Mouse (Mus musculus): ENCODE results near the gene Gm340. TPM values are rescaled to one million over a fixed set of nuclear protein-coding genes. Genes with fewer than 3 reads are reported as not detected.
A peak's percentile ranks its signal among the peaks of the same experiment; 100 is the strongest.

Gm340 gene
- polyA plus RNA-seq, 1 experiment from 2014 or later, result 4.2 TPM

DNA sequence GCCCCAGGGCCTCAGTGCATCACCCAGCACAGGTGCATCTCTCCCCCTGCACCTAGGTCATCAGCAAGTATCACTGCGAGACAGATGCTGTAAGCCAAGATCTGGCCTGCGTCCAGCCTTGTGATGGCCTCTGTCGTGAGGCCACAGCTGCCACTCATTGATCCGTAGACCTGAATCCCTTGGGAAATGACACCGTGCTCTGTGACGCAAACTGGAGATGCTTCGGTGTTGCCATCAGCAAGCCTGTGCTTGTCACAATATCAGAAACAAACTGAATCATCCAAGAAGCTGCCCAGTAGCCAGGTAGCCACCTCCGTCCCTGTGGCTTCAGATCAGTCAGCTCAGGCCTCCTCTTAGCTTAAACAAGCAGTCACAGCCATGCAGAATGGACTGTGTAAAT lies 7.5 kb downstream of the Gm340 start:
- H3K4me1 ChIP-seq (ENCODE audit: insufficient read depth), result no peaks in the 10 kb centered on the region
- 82% methylated on average over 8 of the region's 8 CpGs for WGBS
- peaks cover 12% of the 10 kb centered on the region; the same call in 1 of the 2 replicates for H3K36me3 ChIP-seq (ENCODE audit: insufficient read depth)
- no peak for TF ChIP-seq CTCF (IDR thresholded peaks at IDR 0.05; ENCODE audit: low read depth)
- H3K27ac ChIP-seq (ENCODE audit: low read depth), result no peak overlapping the region
- no peak overlapping the region for H3K4me3 ChIP-seq (ENCODE audit: low read depth, low read length)
- ATAC-seq (ENCODE audit: insufficient read depth) (no peak), DNase-seq (no peak)
- H3K27me3 ChIP-seq (ENCODE audit: insufficient read depth, low read length), result no peaks in the 10 kb centered on the region
- H3K9ac ChIP-seq, result no peak overlapping the region
- H3K9me3 ChIP-seq (ENCODE audit: low read depth, low read length), result no peaks in the 10 kb centered on the region
- H3K4me2 ChIP-seq, result no peak overlapping the region

DNA sequence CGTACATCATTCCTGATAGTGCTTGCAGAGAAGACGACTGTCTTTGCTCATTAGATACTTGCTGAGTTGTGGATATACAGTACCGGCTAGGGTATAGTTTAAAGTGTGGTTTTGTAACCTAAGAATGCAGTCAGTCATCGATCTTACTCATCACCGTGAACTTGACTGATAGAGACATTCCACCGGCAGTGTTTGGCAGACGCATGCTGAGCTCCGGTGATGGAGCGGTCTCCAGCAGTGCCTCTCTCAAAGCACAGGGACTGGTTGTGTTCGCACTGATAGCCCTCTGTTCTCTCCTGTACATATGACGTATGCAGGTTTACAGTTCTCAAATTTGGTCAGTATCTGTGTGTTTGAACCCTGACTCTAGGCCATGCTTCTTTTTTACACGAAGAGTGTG lies 9.6 kb downstream of the Gm340 start:
- Histone ChIP-seq H3K27me3 (ENCODE audit: insufficient read depth, low read length) (no peaks in the 10 kb centered on the region), H3K9ac (no peak overlapping the region)
- 61% methylated on average over 12 of the region's 12 CpGs for whole genome bisulfite sequencing

DNA sequence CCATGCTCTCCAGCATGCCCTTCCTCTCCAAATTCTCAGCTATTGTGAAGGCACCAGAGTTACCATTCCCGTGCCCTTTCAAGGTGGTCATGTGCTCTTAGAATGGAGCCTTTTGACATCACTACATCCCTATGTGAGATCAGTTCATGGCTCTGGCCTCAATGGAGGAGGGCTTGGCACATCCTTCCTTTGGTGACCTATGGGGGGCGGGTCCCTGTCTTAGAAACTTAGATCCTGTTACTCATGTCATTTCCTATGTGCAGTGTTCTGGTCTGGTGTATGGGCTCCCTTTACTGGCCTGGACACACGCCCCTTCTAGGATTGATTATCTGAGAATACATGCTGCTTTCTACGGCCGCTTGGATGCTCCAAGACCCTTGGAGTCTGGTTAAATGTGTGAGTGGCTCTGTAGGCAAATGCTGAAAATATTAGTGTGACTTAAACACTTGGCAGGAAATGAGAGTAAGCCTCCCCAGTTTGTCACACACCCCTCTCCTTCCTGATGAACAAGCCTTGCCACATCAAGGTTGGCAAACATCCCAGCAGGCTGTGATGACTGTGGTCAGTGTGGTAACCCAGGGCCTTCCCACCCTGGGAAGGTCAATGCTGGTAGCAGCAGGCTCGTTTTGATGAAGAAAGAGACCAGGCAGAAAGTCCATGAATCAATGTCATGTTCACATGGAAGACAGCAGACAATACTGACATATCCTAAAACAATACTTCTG lies 15.2 kb downstream of the Gm340 start:
- DNase-seq (peak; percentile 55), ATAC-seq (ENCODE audit: insufficient read depth) (no peak)
- Histone ChIP-seq H3K36me3 (ENCODE audit: insufficient read depth) (no peaks in the 10 kb centered on the region), H3K4me3 (ENCODE audit: low read depth, low read length) (no peak overlapping the region), H3K27me3 (ENCODE audit: insufficient read depth, low read length) (no peaks in the 10 kb centered on the region), H3K9me3 (ENCODE audit: low read depth, low read length) (no peaks in the 10 kb centered on the region), H3K27ac (ENCODE audit: low read depth) (no peak overlapping the region), H3K4me1 (ENCODE audit: insufficient read depth) (peaks cover 3% of the 10 kb centered on the region; the same call in 1 of the 2 replicates), H3K4me2 (no peak overlapping the region), H3K9ac (no peak overlapping the region)
- WGBS, result 68% methylated on average over 6 of the region's 6 CpGs
- TF ChIP-seq CTCF (IDR thresholded peaks at IDR 0.05; ENCODE audit: low read depth), result no peak

More for the DNA sequence above, 9.6 kb downstream of the Gm340 start:
- no peak overlapping the region for H3K4me2 ChIP-seq
- DNase-seq, result no peak
- no peaks in the 10 kb centered on the region for H3K36me3 ChIP-seq (ENCODE audit: insufficient read depth)
- H3K27ac ChIP-seq (ENCODE audit: low read depth), result no peak overlapping the region
- no peak overlapping the region for H3K4me3 ChIP-seq (ENCODE audit: low read depth, low read length)
- no peak for ATAC-seq (ENCODE audit: insufficient read depth)
- TF ChIP-seq CTCF (IDR thresholded peaks at IDR 0.05; ENCODE audit: low read depth), result no peak
- no peaks in the 10 kb centered on the region for H3K9me3 ChIP-seq (ENCODE audit: low read depth, low read length)
- H3K4me1 ChIP-seq (ENCODE audit: insufficient read depth), result no peaks in the 10 kb centered on the region

DNA sequence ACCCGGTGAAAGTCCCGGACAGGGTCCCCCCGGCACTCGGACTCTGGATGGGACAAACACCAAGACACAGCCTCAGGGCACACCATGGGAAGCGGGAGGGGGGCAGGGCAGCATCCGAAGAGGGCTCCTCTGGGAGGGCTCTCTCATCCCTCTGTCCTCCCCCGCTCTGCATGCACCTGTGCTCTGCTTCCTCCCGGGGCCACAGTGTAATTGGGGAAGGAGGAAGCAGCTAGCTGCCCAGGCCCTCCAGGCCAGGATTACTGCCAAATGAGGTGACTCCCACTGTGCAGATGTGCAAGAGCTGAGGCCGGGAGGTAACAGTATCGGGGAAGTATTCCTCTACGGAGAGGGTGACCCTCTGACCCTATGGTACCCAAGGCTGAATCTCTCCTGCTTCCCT lies 18.5 kb downstream of the Gm340 start:
- H3K27ac ChIP-seq (ENCODE audit: low read depth), result no peak overlapping the region
- H3K9me3 ChIP-seq (ENCODE audit: low read depth, low read length), result no peaks in the 10 kb centered on the region
- ATAC-seq (ENCODE audit: insufficient read depth) (no peak), DNase-seq (no peak)
- no peaks in the 10 kb centered on the region for H3K36me3 ChIP-seq (ENCODE audit: insufficient read depth)
- no peak overlapping the region for H3K4me2 ChIP-seq
- H3K4me3 ChIP-seq (ENCODE audit: low read depth, low read length), result no peak overlapping the region
- peaks cover 3% of the 10 kb centered on the region; the same call in 1 of the 2 replicates for H3K4me1 ChIP-seq (ENCODE audit: insufficient read depth)
- H3K9ac ChIP-seq, result no peak overlapping the region
- TF ChIP-seq CTCF (IDR thresholded peaks at IDR 0.05; ENCODE audit: low read depth), result no peak
- WGBS, result 58% methylated on average over 11 of the region's 11 CpGs
- no peaks in the 10 kb centered on the region for H3K27me3 ChIP-seq (ENCODE audit: insufficient read depth, low read length)

DNA sequence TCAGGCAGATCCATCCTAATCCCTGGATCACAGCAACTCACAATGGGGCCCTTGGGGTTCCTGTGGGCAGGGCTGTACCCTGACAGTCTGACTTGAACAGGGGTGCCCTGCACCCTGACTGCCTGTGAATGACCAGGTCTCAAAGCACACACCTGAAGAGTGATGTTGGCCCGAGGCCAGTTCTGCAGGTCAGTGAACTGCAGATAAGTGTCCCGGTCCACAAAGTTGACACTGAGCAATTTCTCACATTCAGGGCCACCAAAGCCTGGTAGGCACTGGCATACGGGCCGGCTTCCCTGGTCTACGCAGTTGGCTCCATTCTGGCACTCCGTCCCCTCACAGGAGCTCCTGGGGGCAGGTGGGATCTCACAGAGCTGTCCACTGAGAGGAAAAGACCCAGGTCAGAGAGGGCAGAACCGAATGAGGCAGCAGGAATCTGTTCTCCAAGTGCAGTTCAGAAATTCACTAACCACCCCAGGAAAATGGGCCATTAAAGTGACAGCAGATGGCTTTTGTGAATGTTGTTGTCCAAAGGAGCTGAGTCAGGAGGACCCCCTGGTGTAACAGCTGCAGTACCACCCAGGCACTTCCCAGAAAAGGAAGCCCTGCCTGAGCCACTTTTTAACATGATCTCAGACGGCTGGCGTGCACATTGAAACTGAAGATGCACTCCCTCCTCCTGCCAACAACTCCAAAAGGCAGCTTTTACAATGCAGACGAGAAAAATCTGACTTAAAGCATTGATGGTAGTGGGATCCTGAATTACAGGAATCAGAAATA lies 24.2 kb downstream of the Gm340 start:
- Histone ChIP-seq H3K27me3 (ENCODE audit: insufficient read depth, low read length) (no peaks in the 10 kb centered on the region), H3K4me2 (no peak overlapping the region), H3K27ac (ENCODE audit: low read depth) (no peak overlapping the region), H3K9ac (no peak overlapping the region), H3K4me1 (ENCODE audit: insufficient read depth) (no peaks in the 10 kb centered on the region), H3K9me3 (ENCODE audit: low read depth, low read length) (no peaks in the 10 kb centered on the region), H3K4me3 (ENCODE audit: low read depth, low read length) (no peak overlapping the region), H3K36me3 (ENCODE audit: insufficient read depth) (no peaks in the 10 kb centered on the region)
- no peak for DNase-seq
- WGBS, result 69% methylated on average over 10 of the region's 10 CpGs
- no peak for ATAC-seq (ENCODE audit: insufficient read depth)
- TF ChIP-seq CTCF (IDR thresholded peaks at IDR 0.05; ENCODE audit: low read depth), result no peak

DNA sequence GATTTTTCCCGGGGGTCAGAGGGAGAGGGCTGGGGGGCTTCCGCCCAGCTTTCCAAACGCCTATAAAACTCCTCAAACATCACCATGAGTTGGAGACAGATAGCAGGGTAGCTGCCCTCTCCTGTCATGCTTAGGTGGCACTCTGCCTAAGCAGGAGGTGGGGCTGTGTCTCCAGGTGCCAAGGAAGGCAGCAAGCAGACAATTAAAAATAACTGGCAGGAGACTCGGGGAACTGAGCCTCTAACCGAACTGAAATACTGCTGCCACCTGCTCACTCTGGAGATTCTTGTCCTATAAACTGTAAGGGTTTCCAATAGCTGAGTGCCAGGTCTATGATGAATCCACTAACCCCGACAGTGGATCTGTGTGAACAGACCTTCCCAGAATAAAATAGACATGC lies 29.5 kb downstream of the Gm340 start:
- no peaks in the 10 kb centered on the region for H3K27me3 ChIP-seq (ENCODE audit: insufficient read depth, low read length)
- no peak overlapping the region for H3K4me3 ChIP-seq (ENCODE audit: low read depth, low read length)
- H3K9ac ChIP-seq, result no peak overlapping the region
- no peak for DNase-seq
- no peaks in the 10 kb centered on the region for H3K36me3 ChIP-seq (ENCODE audit: insufficient read depth)
- no peak for TF ChIP-seq CTCF (IDR thresholded peaks at IDR 0.05; ENCODE audit: low read depth)
- no peaks in the 10 kb centered on the region for H3K9me3 ChIP-seq (ENCODE audit: low read depth, low read length)
- no peak overlapping the region for H3K27ac ChIP-seq (ENCODE audit: low read depth)
- no peaks in the 10 kb centered on the region for H3K4me1 ChIP-seq (ENCODE audit: insufficient read depth)
- ATAC-seq (ENCODE audit: insufficient read depth), result no peak
- no peak overlapping the region for H3K4me2 ChIP-seq
- WGBS, result 77% methylated on average over 6 of the region's 6 CpGs

DNA sequence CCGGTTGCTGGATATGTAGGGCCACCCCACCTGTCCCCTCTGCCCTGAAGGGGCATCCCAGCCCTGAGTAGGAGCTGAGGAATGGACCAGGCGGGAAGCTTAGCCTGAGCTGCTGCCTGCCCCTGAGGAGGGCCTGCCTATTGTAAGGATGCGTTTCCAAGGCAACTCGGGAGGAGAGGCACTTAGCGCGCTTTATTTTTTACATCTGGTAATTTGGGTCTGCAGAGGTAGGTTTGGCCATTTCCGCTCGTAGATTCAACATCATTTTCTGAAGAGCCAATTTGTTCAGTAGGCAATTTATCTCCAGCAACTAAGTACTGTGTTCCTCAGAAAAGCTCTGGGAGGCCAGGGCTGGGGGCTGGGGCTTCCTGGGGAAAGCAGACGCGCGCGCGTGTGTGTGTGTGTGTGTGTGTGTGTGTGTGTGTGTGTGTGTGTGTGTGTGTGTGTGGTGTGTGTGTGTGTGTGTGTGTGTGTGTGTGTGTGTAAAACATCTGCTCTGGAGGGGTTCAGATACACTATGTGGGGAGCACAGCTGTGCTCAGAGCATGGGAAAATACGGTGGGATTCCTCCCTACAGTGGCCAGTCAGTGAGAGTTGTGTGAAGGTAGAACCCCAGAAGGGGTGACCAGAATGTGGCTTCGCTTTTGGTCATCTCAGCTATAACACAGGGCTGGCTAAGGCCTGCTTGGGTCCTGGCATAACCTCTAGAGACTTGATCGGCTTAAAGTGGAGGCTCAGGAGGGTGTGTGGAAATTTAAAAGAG lies 31.3 kb downstream of the Gm340 start:
- Histone ChIP-seq H3K9ac (no peak overlapping the region), H3K9me3 (ENCODE audit: low read depth, low read length) (no peaks in the 10 kb centered on the region), H3K4me3 (ENCODE audit: low read depth, low read length) (no peak overlapping the region), H3K36me3 (ENCODE audit: insufficient read depth) (no peaks in the 10 kb centered on the region), H3K27ac (ENCODE audit: low read depth) (no peak overlapping the region), H3K4me1 (ENCODE audit: insufficient read depth) (0 out of 2 replicates have a peak, but pooled peaks cover 1% of the 10 kb centered on the region), H3K4me2 (no peak overlapping the region), H3K27me3 (ENCODE audit: insufficient read depth, low read length) (no peaks in the 10 kb centered on the region)
- peak; percentile 31 for DNase-seq
- TF ChIP-seq CTCF (IDR thresholded peaks at IDR 0.05; ENCODE audit: low read depth), result no peak
- ATAC-seq (ENCODE audit: insufficient read depth), result no peak
- 39% methylated on average over 16 of the region's 16 CpGs for WGBS

Measured in lung, embryonic 14.5 days (tissue).